Mouse (Mus musculus) limb, embryonic 14.5 days (tissue): ENCODE measurements around the gene Spatc1l. TPM values are rescaled to one million over a fixed set of nuclear protein-coding genes. Genes with fewer than 3 reads are reported as not detected.

Source experiments
- ATAC-seq: fragments of 200-750 bp; cut with Nextera tagmentation; 2 replicates; pipeline ENCODE4 v1.8.0; 2017; ENCODE audit warnings: low read depth, moderate number of reproducible peaks, moderate TSS enrichment; ENCODE audit not compliant: low FRiP score
- DNase-seq: peaks from one replicate; pipeline ENCODE4 v3.0.0-alpha.2; 2015; ENCODE audit warnings: low spot score
- H3K27ac ChIP-seq: fragments of 300-500 bp; sonication (generic); replicated peaks from 2 replicates; pipeline ENCODE4 v1.5.1; 2014; ENCODE audit warnings: low read depth, mild to moderate bottlenecking, low read length, moderate library complexity, mixed read lengths
- H3K27me3 ChIP-seq: fragments of 300-500 bp; sonication (generic); 2 replicates; pipeline ENCODE4 v1.6.1; 2014; ENCODE audit warnings: low read length, mixed read lengths; ENCODE audit not compliant: control insufficient read depth, insufficient read depth
- H3K36me3 ChIP-seq: fragments of 300-500 bp; sonication (generic); 2 replicates; pipeline ENCODE4 v1.6.1; 2014; ENCODE audit warnings: mild to moderate bottlenecking, low read length, moderate library complexity, mixed read lengths; ENCODE audit not compliant: control insufficient read depth, insufficient read depth
- H3K4me1 ChIP-seq: fragments of 300-500 bp; sonication (generic); 2 replicates; pipeline ENCODE4 v1.6.1; 2014; ENCODE audit warnings: antibody characterized with exemption, low read length, mixed read lengths; ENCODE audit not compliant: control insufficient read depth, insufficient read depth
- H3K4me2 ChIP-seq: fragments of 300-500 bp; sonication (generic); replicated peaks from 2 replicates; pipeline ENCODE4 v1.6.1; 2014; ENCODE audit warnings: low read depth, mild to moderate bottlenecking, low read length, moderate library complexity; ENCODE audit not compliant: severe bottlenecking
- H3K4me3 ChIP-seq: fragments of 300-500 bp; sonication (generic); replicated peaks from 2 replicates; pipeline ENCODE4 v1.5.1; 2014; ENCODE audit warnings: low read length
- H3K9ac ChIP-seq: fragments of 300-500 bp; sonication (generic); 2 replicates; pipeline ENCODE4 v1.6.1; 2014; ENCODE audit warnings: mild to moderate bottlenecking, low read depth, low read length, moderate library complexity; ENCODE audit not compliant: severe bottlenecking
- H3K9me3 ChIP-seq: fragments of 300-500 bp; sonication (generic); 2 replicates; pipeline ENCODE4 v1.6.1; 2016; ENCODE audit warnings: low read length; ENCODE audit not compliant: control insufficient read depth
- POLR2A ChIP-seq: fragments of 200-500 bp; IDR thresholded peaks from 2 replicates; pipeline ENCODE4 v1.8.0; 2012; ENCODE audit warnings: inconsistent platforms, mild to moderate bottlenecking, moderate library complexity, borderline replicate concordance; ENCODE audit not compliant: insufficient read depth, insufficient read length; ENCODE audit errors: extremely low read depth
- WGBS: fragments of 180-500 bp; shearing (Covaris S2); extraction: QIAGEN DNeasy Blood & Tissue Kit; methylation state at CpG from one replicate; pipeline ENCODE4 v1.1.7; 2014; 5-methylcytosine and 5-hydroxymethylcytosine counted together
- polyA plus RNA-seq, 2 experiments: library from polyadenylated mRNA; depleted of rRNA in 1 of 2; stranded (reverse) in 1 of 2; unstranded in 1 of 2; fragments of >200 nt; fragmentation: Nextera tagmentation in 1 of 2; extraction: Ambion mirVana in 1 of 2; gene quantifications; 2 replicates each; pipeline versions ENCODE4 v1.2.1 to v1.2.3; 2012 to 2014

The Spatc1l gene
- polyA plus RNA-seq, 2 experiments = 0.13 TPM; not detected in 1

GRCm38 (mm10) chr10:76548218-76548617 lies 13.9 kb upstream of the Spatc1l start:
- Histone ChIP-seq H3K4me3 (no peak overlapping the region), H3K9ac (no peak overlapping the region), H3K27ac (no peak overlapping the region), H3K27me3 (no peaks in the 10 kb centered on the region), H3K4me2 (no peak overlapping the region), H3K4me1 (no peaks in the 10 kb centered on the region), H3K9me3 (no peaks in the 10 kb centered on the region), H3K36me3 (peaks cover 94% of the 10 kb centered on the region)
- TF ChIP-seq POLR2A = no peak
- WGBS = 96% methylated on average over 8 of the region's 8 CpGs
- no peak for DNase-seq
- no peak for ATAC-seq

- no peaks in the 10 kb centered on the region for H3K27me3 ChIP-seq
- no peak overlapping the region for H3K27ac ChIP-seq
- H3K36me3 ChIP-seq = peaks cover 86% of the 10 kb centered on the region
- 78% methylated on average over 5 of the region's 5 CpGs for WGBS
- DNase-seq (no peak), ATAC-seq (no peak)
- no peaks in the 10 kb centered on the region for H3K4me1 ChIP-seq
- no peak overlapping the region for H3K4me3 ChIP-seq
- no peak for TF ChIP-seq POLR2A
- H3K4me2 ChIP-seq = no peak overlapping the region
- H3K9ac ChIP-seq = no peak overlapping the region
- no peaks in the 10 kb centered on the region for H3K9me3 ChIP-seq
Observed at GRCm38 (mm10) chr10:76550458-76550857, 11.6 kb upstream of the Spatc1l start.

GRCm38 (mm10) chr10:76551556-76551955 lies 10.5 kb upstream of the Spatc1l start:
- WGBS = 84% methylated on average over 3 of the region's 3 CpGs
- no peaks in the 10 kb centered on the region for H3K9me3 ChIP-seq
- H3K4me2 ChIP-seq = no peak overlapping the region
- H3K36me3 ChIP-seq = peaks cover 75% of the 10 kb centered on the region
- H3K4me3 ChIP-seq = no peak overlapping the region
- DNase-seq (no peak), ATAC-seq (no peak)
- TF ChIP-seq POLR2A = no peak
- no peak overlapping the region for H3K9ac ChIP-seq
- H3K27me3 ChIP-seq = no peaks in the 10 kb centered on the region
- H3K4me1 ChIP-seq = no peaks in the 10 kb centered on the region
- no peak overlapping the region for H3K27ac ChIP-seq

- no peaks in the 10 kb centered on the region for H3K9me3 ChIP-seq
- no peak overlapping the region for H3K27ac ChIP-seq
- no peak for DNase-seq
- no peak overlapping the region for H3K9ac ChIP-seq
- no peak overlapping the region for H3K4me2 ChIP-seq
- H3K36me3 ChIP-seq = peaks cover 54% of the 10 kb centered on the region
- no peaks in the 10 kb centered on the region for H3K4me1 ChIP-seq
- no peak overlapping the region for H3K4me3 ChIP-seq
- TF ChIP-seq POLR2A = no peak
- H3K27me3 ChIP-seq = no peaks in the 10 kb centered on the region
- no peak for ATAC-seq
- WGBS = 91% methylated on average over 5 of the region's 5 CpGs
Observed at GRCm38 (mm10) chr10:76554061-76554460, 8.0 kb upstream of the Spatc1l start.

- TF ChIP-seq POLR2A = no peak
- WGBS = 86% methylated on average over 22 of the region's 22 CpGs
- H3K4me1 ChIP-seq = no peaks in the 10 kb centered on the region
Observed at GRCm38 (mm10) chr10:76569996-76570685, 8.1 kb downstream of the Spatc1l start.

More at GRCm38 (mm10) chr10:76569996-76570685, 8.1 kb downstream of the Spatc1l start:
- no peaks in the 10 kb centered on the region for H3K36me3 ChIP-seq
- DNase-seq = no peak
- no peak overlapping the region for H3K4me2 ChIP-seq
- no peak overlapping the region for H3K9ac ChIP-seq
- no peaks in the 10 kb centered on the region for H3K9me3 ChIP-seq
- no peak overlapping the region for H3K4me3 ChIP-seq
- no peak for ATAC-seq
- no peaks in the 10 kb centered on the region for H3K27me3 ChIP-seq
- no peak overlapping the region for H3K27ac ChIP-seq
